Mouse (Mus musculus) layer of hippocampus, postnatal 10 days (tissue): ENCODE results near the gene 2810006K23Rik. TPM values are rescaled to one million over a fixed set of nuclear protein-coding genes. Genes with fewer than 3 reads are reported as not detected.
"Not testable (repeated sequence)": the region's sequence is repeated elsewhere in the genome, so short reads cannot be mapped to it uniquely, and the experiment has no call there.

ENCODE experiments used
- DNase-seq, 2 experiments: peaks; one replicate each; pipeline ENCODE4 v3.0.0; 2021; ENCODE audit warnings: low spot score in 2 of 2
- long read RNA-seq: library from polyadenylated mRNA; stranded (forward); transcript quantifications from one replicate; pipeline ENCODE4 v2.0.0, GENCODE M21; 2023
- total RNA-seq, 2 experiments: library from RNA; stranded (reverse); gene quantifications; 2 replicates each; pipeline ENCODE4 v1.2.3; 2021

2810006K23Rik gene
- total RNA-seq: 10 to 100 TPM in 1 of 2 experiments, 1 to 10 TPM in 1; 9.9 to 12.7 TPM
- long read RNA-seq, transcript 2810006K23Rik-201 (3 exons, 1,677 nt): major isoform, 9 of 11 reads
- long read RNA-seq, partial matches to known transcripts: 0 of 11 reads
- long read RNA-seq, other reads (novel, unspliced or antisense): 1 of 11 reads

DNA sequence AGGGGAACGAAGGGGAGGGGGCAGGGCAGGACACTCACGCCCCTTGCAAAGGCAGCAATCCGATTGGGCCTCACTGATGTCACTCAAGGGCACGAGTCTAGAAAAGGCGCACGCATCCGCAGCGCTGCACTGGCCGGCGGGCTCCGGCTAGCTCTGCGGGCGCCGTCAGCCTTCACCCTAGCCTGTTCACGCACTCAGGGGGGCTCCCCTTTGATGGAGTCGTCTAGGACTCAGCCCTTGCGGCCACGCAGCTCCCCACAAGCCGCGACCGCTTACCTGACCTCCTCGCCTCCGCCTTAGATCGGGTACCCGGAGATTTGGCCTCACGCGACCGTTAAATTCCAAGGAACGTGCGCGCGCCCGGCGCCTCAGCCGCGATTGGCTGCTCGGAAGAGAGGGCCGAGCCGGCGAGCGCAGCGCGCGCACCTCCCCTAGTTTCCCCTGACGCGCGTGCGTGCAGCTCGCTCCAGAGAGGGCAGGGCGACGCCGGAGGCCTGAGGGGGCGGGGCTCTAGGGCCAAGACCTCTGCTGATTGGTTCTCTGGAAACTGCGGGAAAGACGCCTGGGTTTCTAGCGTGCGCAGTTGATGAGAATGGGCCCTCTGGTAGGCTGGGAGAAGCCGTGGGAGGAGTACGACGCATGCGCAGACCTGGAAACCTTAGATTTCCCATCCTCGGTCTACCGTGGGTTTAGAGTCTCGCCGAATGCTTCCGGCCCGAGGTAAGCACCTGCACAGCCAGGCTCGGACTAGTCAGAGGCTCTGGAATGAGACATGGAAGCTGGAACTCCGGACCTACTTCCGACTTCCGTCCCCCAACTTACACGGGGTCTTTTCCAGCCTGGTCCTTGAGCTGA lies at the start of gene 2810006K23Rik, which contains the start of gene Mphosph9:
2810006K23Rik (plus strand) TSS at position 580 of the 855 bp plus-strand sequence.
Mphosph9 (minus strand) TSS at position 463 of the 855 bp plus-strand sequence.
- peak; percentile 100 for DNase-seq

GRCm38 (mm10) chr5:124282854-124283253 lies 45.0 kb upstream of the 2810006K23Rik start:
- DNase-seq: no peak

DNA sequence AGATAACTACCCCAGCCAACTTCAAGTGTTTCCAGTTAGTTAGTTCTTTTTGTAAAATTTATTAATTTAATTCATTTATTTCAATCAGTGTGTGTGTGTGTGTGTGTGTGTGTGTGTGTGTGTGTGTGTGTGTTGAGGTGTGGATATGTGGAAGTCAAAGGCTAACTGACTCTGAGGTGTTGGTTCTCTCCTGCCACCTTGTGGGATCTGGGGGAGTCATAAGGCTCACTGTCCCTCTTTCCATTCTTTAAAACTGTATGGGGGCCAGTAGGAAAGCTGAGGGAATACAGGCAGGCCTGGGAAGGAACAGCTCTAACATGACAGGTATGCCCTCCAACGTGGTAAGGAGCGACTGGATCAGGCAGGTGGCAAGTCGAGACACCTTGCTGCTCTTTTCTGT lies 43.6 kb upstream of the 2810006K23Rik start:
- DNase-seq: no peak

GRCm38 (mm10) chr5:124287616-124288247 lies 40.2 kb upstream of the 2810006K23Rik start:
- no peak for DNase-seq

DNA sequence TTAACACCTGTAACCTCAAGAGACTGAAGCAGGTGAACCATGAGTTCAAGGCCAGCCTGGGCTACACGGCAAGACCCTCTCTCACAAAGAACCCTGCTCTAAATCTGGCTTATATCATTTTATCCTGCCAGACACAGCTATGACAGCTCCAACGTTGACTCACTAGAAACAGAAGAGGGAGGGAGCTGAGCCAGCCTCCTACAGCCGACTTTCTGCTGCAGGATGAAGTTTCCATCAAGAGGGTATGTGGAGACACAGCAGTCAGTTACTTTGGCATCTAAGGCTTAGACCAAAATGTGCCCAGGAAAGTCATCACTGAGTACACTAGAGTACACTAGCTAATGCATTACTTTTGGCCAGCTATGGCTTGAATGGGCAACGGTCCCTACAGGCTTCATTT lies 37.7 kb upstream of the 2810006K23Rik start:
- no peak for DNase-seq

DNA sequence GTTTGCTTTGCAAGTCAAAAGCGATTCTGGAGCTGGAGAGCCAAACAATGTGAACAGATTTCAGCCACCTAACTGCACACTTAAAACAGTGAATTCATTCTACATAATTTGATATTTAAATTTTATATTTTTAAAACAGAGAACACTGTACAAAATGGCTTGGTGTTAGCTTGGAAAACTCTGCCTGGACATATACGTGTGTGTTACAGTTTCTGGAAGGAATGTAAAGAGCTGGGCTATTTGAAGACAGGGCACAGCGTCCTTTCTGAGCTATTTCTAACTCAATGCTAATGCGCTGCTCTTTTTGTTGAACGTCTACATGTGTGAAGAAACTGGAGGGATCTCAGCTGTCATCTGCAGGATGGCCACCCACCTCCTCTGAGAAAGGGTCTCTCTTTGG lies 33.9 kb upstream of the 2810006K23Rik start:
- DNase-seq: no peak

DNA sequence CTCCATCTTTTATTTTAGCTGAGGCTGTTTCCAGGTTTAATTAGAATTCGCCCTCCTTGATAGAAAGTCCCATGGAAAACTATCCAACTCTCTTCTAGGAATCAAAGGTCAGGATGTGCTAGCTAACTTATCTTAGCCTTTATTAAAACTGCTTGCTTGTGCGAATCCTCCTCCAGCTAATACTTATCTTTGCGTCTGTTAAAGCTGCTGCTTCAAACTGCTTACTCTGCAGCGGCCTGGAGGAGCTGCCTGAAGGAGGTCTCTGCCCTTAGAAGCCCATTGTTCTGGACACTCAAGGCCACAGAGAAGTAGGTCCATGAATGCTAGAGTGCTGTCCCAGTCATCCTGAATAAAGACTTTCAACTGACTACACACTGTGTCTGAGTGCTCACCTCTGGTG lies 31.4 kb upstream of the 2810006K23Rik start:
- no peak for DNase-seq

GRCm38 (mm10) chr5:124299307-124299706 lies 28.6 kb upstream of the 2810006K23Rik start:
- not testable (repeated sequence) for DNase-seq

DNA sequence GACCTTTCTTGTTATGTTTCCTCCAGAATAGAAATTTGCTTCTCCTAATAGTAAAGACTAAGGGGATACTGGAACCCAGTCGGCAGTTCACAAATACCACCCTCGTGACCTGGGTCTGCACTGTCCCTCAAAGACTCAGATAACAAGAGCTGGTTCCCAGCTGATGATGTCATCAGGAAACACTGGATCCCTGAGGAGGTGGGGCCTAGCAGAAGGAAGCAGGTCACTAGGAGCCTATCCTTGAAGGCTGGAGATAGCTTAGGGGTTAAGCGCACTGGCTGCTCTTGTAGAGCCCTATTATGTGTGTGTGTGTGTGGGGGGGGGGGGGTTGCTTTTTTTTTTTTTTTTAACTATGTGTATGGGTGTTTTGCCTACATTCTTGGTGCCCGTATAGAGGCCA lies 27.8 kb upstream of the 2810006K23Rik start:
- no peak for DNase-seq

DNA sequence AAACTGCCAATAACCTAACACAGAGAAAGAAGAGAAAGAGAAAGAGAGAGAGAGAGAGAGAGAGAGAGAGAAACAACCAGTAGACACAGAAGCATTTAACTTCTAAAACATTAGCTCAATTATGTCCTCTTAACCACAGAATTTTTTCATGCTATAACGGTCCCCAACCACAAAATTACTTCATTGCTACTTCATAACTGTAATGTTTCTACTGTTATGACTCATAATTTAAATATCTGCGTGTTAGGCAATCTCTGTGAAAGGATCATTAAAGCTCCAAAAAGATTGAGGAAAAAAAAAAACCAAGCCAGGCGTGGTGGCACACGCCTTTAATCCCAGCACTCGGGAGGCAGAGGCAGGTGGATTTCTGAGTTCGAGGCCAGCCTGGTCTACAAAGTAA lies 25.0 kb upstream of the 2810006K23Rik start:
- DNase-seq: not testable (repeated sequence)

DNA sequence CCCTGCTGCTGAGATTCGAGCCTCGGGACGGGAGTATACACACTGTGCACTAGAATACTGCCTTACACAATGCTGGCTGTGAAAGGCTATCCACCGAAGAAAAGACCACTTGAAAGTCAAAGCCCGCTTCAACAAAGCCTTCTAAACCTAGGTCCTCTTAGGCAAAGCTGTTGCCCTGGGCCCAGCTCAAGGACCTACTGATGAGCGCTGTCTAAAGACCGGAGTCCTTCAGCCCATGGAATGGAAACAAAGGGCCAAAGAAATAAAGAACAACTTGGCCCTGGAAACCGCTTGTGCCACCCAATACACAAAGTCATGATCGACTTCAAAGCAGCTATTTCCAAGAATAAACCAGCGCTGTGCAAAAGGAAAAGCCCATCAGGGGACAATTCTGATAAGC lies 18.7 kb upstream of the 2810006K23Rik start:
- DNase-seq: no peak

DNA sequence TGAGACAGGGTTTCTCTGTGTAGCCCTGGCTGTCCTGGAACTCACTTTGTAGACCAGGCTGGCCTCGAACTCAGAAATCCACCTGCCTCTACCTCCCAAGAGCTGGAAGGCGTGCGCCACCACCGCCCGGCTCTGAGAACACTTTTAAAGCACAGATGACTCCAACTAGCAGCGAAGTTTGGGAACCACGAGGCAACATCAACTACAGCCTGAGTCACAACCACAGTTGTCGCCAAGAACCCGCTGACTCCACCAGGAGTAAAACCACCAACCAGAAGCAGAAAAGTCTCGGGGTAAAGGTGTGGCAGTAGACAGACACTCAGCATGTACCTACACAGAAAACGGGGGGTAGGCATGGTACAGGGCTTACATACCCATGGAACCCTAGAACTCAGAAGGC lies 17.8 kb upstream of the 2810006K23Rik start:
- DNase-seq: no peak

DNA sequence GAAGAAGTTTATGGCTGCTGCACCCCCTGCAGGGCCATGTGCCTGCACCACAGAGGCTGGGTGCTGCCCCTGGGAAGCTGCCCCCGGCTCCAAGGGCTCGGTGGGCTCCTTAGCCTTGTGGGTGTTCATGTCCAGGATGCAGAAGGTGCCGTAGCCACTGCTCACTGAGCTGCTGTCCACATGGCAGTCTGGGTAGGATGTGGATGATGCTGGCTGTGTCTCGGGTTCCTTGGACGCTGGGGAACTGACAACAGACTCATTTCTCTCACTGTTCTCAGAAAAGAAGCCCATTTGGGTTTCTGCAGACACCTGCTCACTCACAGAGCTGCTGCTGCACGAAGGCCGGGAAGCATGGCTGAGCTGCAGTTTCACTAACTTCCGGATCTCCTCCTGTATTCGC lies 12.4 kb upstream of the 2810006K23Rik start:
- no peak for DNase-seq

GRCm38 (mm10) chr5:124315941-124316340 lies 11.9 kb upstream of the 2810006K23Rik start:
- DNase-seq: no peak

DNA sequence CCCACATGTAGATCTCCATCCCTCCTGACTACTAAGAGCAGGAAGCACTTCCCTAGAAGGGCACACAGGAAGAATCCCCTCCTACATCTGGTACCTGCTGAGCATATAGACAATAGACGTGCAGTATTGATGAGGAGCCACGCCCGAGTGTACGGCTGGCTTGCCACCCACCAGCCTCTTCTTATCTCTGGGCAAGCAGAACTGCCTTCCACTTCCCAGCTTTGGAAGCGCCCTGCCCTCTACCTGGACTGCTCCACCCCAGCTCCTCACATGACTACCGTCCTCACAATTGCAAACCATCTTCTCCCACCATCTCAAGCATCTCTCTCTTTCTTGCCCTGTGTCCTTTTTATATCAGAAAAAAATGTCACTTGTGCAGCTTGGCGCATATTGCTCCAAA lies 10.2 kb upstream of the 2810006K23Rik start:
- DNase-seq: no peak

DNA sequence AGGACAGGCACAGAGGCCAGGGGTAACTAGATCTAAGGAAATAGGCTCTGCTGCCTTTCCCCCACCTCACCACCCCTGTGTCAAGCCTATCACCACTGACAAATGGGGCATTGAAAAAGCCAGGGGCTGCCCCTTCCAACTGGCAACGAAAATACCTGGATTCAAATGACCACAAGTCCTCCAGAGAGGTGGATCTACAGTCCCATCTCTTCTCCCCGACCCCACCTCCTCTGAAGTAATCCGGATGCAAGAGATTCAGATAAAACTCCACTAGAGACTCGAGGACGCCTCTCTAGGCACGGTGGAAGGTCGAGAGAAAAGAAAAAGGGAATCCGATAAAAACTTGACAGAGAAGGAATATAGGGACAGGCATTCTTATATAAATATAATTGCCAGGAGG lies 1.1 kb upstream of the 2810006K23Rik start:
- DNase-seq: peak in 1 of 2 experiments; percentile 22

- no peak for DNase-seq
Measured at GRCm38 (mm10) chr5:124330086-124330485, 2.2 kb downstream of the 2810006K23Rik start.

- DNase-seq: peak; percentile 69 to 74
Measured at GRCm38 (mm10) chr5:124334392-124334791, 6.5 kb downstream of the 2810006K23Rik start.

DNA sequence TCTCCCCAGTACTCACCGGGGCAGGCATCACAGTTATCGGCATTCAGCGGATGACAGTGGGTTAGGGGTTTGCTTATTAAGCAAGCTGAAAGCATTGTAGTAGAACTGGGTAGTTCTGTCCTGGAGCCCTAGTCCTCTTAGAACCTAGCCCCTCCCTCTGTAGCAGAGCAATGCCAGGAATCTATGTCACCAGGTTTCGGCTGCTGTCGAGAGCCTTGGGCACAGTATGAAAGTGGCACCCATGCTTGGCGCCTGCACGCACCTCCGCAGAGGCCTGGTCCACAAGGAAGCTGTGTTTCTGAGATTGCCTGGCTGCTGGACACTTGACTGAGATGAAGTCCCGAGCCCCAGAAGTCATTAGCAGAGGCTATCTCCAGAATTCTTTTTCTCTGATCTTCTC lies 9.2 kb downstream of the 2810006K23Rik start:
- DNase-seq: no peak

DNA sequence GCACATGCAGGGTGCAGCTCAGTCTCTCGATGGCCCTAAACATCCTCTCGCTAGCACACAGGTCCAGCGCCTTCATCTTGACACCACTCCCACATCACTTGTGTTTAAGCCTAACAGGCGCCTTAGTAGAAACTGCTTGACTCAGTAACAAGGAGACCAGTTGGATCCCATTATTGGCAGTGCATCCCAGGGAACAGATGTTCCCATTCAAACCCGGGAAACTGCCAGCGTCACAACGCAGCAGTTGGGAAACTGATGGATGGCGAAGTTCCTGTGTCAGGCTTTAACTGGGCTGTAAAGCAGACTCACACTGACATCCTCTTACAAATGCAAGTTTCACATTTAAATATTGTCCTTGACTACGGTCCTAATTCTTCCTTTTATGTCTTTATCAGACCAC lies 10.0 kb downstream of the 2810006K23Rik start:
- peak in 1 of 2 experiments; percentile 62 for DNase-seq

- DNase-seq: peak in 1 of 2 experiments; percentile 18
Measured at GRCm38 (mm10) chr5:124338791-124339190, 10.9 kb downstream of the 2810006K23Rik start.

DNA sequence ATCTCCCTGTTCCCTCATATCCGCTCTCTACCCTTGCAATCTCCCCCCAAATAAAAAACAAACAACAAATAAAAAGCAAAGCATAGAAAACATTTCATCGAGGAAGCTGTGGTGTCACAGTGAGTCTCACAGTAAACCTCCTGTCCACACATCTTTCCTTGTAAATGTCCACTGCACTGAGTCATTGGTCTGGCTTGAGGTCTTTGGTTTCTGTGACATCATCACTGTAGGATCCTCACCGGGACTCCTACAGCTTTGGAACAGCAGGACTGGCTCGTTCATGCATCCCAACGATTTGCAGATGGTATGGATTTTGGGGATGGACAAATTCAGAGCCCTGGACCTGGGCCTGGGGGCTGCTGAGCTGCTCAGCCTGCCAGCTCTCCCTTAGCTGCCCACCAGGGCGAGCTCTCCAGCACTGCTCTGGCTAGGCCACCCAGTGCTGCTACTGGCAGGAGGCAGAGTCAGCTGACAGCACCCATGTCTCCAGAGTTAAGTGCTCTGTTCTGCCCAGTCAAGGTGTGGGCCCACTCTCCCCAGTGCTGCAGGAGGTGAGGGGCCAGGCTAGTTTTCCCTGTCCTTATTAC lies 14.0 kb downstream of the 2810006K23Rik start:
- peak in 1 of 2 experiments; percentile 43 for DNase-seq
